Mouse (Mus musculus) liver, postnatal 0 days (tissue): Measurements from ENCODE around the gene Usp5. TPM values are rescaled to one million over a fixed set of nuclear protein-coding genes. Genes with fewer than 3 reads are reported as not detected.

ENCODE experiments used
- ATAC-seq: fragments of 200-750 bp; cut with Nextera tagmentation; 2 replicates; pipeline ENCODE4 v1.8.0; 2017; ENCODE audit warnings: mild to moderate bottlenecking, moderate library complexity
- DNase-seq: peaks from one replicate; pipeline ENCODE4 v3.0.0-alpha.2; 2016
- H3K27ac ChIP-seq: fragments of 300-500 bp; sonication (generic); 2 replicates; pipeline ENCODE4 v1.5.1; 2014; ENCODE audit warnings: antibody characterized with exemption, moderate library complexity, mild to moderate bottlenecking, low read depth
- H3K27me3 ChIP-seq: fragments of 300-500 bp; sonication (generic); 2 replicates; pipeline ENCODE4 v1.6.1; 2014; ENCODE audit warnings: low read length, control low read depth, mixed read lengths; ENCODE audit not compliant: insufficient read depth
- H3K36me3 ChIP-seq: fragments of 300-500 bp; sonication (generic); replicated peaks from 2 replicates; pipeline ENCODE4 v1.6.1; 2014; ENCODE audit warnings: mild to moderate bottlenecking, control low read depth, low read length, moderate library complexity, mixed read lengths; ENCODE audit not compliant: insufficient read depth
- H3K4me1 ChIP-seq: fragments of 300-500 bp; sonication (generic); 2 replicates; pipeline ENCODE4 v1.6.1; 2014; ENCODE audit warnings: antibody characterized with exemption, mild to moderate bottlenecking, control low read depth; ENCODE audit not compliant: insufficient read depth
- H3K4me2 ChIP-seq: fragments of 300-500 bp; sonication (generic); 2 replicates; pipeline ENCODE4 v1.6.1; 2014; ENCODE audit warnings: low read depth, mild to moderate bottlenecking, low read length, moderate library complexity, mixed read lengths
- H3K4me3 ChIP-seq: fragments of 300-500 bp; sonication (generic); 2 replicates; pipeline ENCODE4 v1.5.1; 2014; ENCODE audit warnings: low read depth, low read length
- H3K9ac ChIP-seq: fragments of 300-500 bp; sonication (generic); replicated peaks from 2 replicates; pipeline ENCODE4 v1.6.1; 2014; ENCODE audit warnings: mild to moderate bottlenecking, moderate library complexity
- H3K9me3 ChIP-seq: fragments of 300-500 bp; sonication (generic); 2 replicates; pipeline ENCODE4 v1.6.1; 2016; ENCODE audit warnings: mild to moderate bottlenecking, control low read depth, low read length, mixed read lengths
- CTCF ChIP-seq: sonication (generic); IDR thresholded peaks from 2 replicates; pipeline ENCODE4 v1.5.1; 2016; ENCODE audit warnings: antibody characterized with exemption, low read depth
- EP300 ChIP-seq: IDR thresholded peaks from 2 replicates; pipeline ENCODE4 v1.6.1; 2016; ENCODE audit warnings: antibody characterized with exemption, low read depth, mild to moderate bottlenecking
- WGBS: fragments of 180-500 bp; shearing (Covaris S2); extraction: QIAGEN DNeasy Blood & Tissue Kit; methylation state at CpG from one replicate; pipeline ENCODE4 v1.1.7; 2014; ENCODE audit not compliant: insufficient replicate concordance; 5-methylcytosine and 5-hydroxymethylcytosine counted together
- polyA plus RNA-seq: library from polyadenylated mRNA; unstranded; fragments of >200 nt; fragmentation: Nextera tagmentation; extraction: Ambion mirVana; gene quantifications from 2 replicates; pipeline ENCODE4 v1.2.1, GENCODE M21; 2015

The Usp5 gene
- polyA plus RNA-seq, 1 experiment from 2014 or later, result 36.6 TPM

DNA sequence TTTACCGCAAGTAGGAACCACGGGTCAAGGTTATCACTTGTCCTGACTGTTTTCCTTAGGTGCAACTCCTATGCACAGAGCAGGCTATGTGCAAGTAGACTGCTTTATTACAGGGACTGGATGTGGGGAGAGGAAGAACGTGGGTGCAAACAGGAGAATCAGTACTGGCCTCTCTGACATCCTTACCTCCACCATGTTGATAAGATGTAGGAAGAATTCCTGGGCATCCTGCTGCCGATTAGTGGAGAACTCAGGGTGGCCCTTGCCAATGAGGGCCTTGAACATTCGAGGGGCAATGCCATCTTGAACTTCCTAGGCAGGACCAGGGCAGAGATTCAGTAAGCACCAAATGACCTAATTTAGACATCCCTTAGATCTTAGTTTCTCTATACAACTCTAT lies 8.4 kb downstream of the Usp5 start:
- Histone ChIP-seq H3K4me3 (no peak overlapping the region), H3K4me1 (no peaks in the 10 kb centered on the region; the same call in 1 of the 2 replicates), H3K36me3 (peaks cover 80% of the 10 kb centered on the region), H3K4me2 (no peak overlapping the region), H3K27ac (no peak overlapping the region), H3K27me3 (no peaks in the 10 kb centered on the region), H3K9ac (no peak overlapping the region), H3K9me3 (no peaks in the 10 kb centered on the region)
- TF ChIP-seq CTCF, result no peak
- TF ChIP-seq EP300, result no peak
- ATAC-seq, result no peak
- DNase-seq, result no peak
- WGBS, result 84% methylated on average over 5 of the region's 5 CpGs

DNA sequence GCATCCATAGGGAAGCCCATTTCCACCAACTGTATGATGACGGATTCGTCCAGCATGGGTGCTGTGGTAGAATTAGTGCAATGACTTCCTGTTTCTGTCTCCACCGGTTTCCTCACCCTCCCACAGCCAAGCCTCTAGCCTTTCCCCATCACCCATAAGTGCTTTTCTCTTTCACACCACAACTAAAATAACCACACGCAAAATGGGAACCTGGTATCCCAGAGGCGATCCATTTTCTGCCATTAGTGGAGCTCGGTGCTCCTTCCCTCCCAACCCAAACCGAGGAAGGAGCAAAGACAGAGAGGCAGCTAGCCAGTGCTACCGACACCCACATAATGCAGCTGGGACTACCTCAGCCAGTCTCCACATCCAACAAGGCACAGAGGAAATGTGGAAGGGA lies 11.3 kb downstream of the Usp5 start:
- no peak for TF ChIP-seq EP300
- no peak for TF ChIP-seq CTCF
- H3K27ac ChIP-seq, result peak overlapping the region; percentile 57; the same call in 1 of the 2 replicates
- H3K4me2 ChIP-seq, result peak overlapping the region; percentile 38; the same call in 1 of the 2 replicates
- DNase-seq (no peak), ATAC-seq (no peak)
- no peaks in the 10 kb centered on the region for H3K9me3 ChIP-seq
- H3K9ac ChIP-seq, result no peak overlapping the region
- H3K4me1 ChIP-seq, result peaks cover 16% of the 10 kb centered on the region
- H3K27me3 ChIP-seq, result no peaks in the 10 kb centered on the region
- WGBS, result 64% methylated on average over 8 of the region's 8 CpGs
- H3K4me3 ChIP-seq, result no peak overlapping the region
- peaks cover 68% of the 10 kb centered on the region for H3K36me3 ChIP-seq

DNA sequence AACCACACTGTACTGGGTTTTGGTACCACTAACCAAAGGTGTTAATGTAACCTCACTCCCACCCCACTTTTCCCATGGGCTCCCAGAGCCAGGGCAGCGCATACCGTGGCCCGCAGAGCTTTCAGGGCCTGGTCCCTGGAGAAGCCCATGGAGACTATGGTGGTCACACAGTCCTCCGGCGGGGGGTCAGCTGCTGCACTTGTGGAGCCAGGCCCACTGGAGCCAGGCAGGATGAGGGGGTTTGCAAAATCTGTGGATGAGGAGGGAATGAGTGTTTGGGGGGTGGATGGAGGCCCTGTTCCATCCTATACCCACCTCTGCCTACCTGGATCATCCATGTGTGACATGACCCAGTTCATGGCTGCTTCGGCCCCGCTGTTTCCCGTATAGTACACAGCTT lies 11.7 kb downstream of the Usp5 start:
- 0 out of 2 replicates have a peak overlapping the region, but pooled peaks have one; percentile 4 for H3K4me2 ChIP-seq
- no peaks in the 10 kb centered on the region for H3K27me3 ChIP-seq
- H3K9ac ChIP-seq, result no peak overlapping the region
- no peak for DNase-seq
- H3K4me3 ChIP-seq, result no peak overlapping the region
- WGBS, result 87% methylated on average over 8 of the region's 8 CpGs
- TF ChIP-seq CTCF, result no peak
- no peak for TF ChIP-seq EP300
- H3K4me1 ChIP-seq, result peaks cover 20% of the 10 kb centered on the region
- no peaks in the 10 kb centered on the region for H3K9me3 ChIP-seq
- H3K27ac ChIP-seq, result 0 out of 2 replicates have a peak overlapping the region, but pooled peaks have one; percentile 16
- ATAC-seq, result no peak
- peaks cover 64% of the 10 kb centered on the region for H3K36me3 ChIP-seq

DNA sequence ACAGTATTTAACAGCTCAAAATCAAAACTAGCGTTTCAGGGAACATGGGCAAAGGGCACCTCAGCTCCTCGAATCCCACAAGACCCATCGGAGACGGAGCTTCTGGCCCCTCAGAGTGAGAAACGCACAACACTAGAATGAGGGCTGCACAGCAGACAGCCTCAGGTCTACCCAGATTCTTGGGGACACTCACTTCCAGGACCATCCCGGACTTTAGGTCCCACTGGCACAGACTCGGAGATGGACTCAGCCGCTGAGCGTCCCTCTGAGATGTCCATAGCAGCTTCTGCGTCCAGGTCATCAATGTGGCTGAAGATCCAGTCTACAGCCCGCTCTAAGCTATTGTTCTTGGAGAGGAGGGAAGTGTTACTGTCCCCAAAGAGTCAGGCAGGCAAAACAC lies 12.2 kb downstream of the Usp5 start:
- no peak for ATAC-seq
- H3K36me3 ChIP-seq, result peaks cover 64% of the 10 kb centered on the region
- no peak overlapping the region for H3K9ac ChIP-seq
- no peaks in the 10 kb centered on the region for H3K9me3 ChIP-seq
- no peak overlapping the region for H3K4me3 ChIP-seq
- DNase-seq, result no peak
- no peak overlapping the region for H3K27ac ChIP-seq
- H3K4me1 ChIP-seq, result peaks cover 23% of the 10 kb centered on the region
- WGBS, result 87% methylated on average over 11 of the region's 11 CpGs
- TF ChIP-seq EP300 (no peak), CTCF (no peak)
- no peak overlapping the region for H3K4me2 ChIP-seq
- no peaks in the 10 kb centered on the region for H3K27me3 ChIP-seq

DNA sequence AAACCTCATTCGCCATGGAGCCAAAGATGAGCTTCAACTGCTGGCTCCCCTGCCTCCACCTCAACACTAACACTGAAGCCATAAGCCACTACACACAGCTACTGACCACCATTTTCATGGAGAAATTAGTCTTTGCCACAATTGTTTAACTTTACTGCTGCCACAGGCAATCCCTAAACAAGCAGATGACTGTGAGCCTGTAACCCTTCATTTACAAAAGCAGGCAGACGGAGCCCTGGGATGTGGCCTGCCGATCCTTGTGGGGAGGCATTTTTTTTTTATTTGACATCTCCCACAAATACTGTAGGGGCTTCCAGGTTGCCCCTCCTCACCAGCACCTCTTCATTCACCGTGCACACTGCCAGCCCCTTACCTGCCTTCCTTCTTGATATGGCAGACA lies 12.7 kb downstream of the Usp5 start:
- no peak overlapping the region for H3K27ac ChIP-seq
- H3K27me3 ChIP-seq, result no peaks in the 10 kb centered on the region
- TF ChIP-seq EP300 (no peak), CTCF (no peak)
- peaks cover 64% of the 10 kb centered on the region for H3K36me3 ChIP-seq
- H3K9me3 ChIP-seq, result no peaks in the 10 kb centered on the region
- H3K4me3 ChIP-seq, result no peak overlapping the region
- DNase-seq (no peak), ATAC-seq (no peak)
- no peak overlapping the region for H3K4me2 ChIP-seq
- H3K4me1 ChIP-seq, result peaks cover 28% of the 10 kb centered on the region
- no peak overlapping the region for H3K9ac ChIP-seq
- 93% methylated on average over 4 of the region's 4 CpGs for WGBS

DNA sequence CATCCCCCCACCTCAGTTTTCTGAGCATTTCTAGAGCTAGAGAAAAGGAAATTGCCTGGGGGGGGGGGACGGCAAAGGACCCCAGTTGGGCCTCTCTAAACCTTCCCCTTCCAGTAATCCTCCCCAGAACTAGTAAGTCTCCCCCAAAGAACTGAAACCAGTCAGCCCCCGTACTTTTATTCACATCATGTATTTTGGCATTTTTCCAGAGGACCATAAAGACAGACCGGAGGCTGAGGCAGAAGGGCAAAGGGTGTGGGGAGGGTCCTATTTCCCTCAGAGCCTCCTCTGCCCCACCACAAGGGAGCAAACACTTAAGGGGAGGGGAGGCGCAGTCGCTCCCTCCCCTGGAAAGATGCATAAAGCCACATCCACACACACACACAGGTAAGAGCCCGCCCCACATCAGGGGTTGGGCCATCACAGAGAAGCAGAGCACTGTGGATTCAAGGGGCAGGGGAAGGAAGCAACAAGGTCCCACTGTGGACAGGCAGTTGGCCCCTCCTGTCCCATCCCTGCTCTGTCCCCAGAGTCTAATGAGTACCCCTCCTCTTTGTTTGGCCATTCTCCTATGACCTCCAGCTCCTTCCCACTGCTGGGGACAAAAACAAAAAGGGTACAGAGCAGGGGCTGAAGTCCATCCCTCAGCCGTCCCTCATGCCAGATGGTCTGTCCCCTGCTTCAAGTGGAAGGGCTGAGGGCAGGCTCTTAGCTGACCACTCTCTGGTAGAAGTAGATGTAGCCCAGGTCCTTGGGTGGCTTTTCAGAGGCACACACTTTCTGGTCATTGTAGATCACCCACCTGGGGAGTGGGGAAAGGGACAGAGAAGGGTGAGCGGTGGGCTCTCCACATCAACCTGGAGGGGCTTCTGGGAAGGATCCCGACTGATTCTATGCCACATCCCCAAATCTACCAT lies 14.2 kb downstream of the Usp5 start:
- Histone ChIP-seq H3K4me2 (peak overlapping the region; percentile 99), H3K9ac (no peak overlapping the region), H3K4me3 (no peak overlapping the region), H3K36me3 (peaks cover 61% of the 10 kb centered on the region), H3K9me3 (no peaks in the 10 kb centered on the region), H3K27ac (no peak overlapping the region), H3K27me3 (no peaks in the 10 kb centered on the region), H3K4me1 (peaks cover 34% of the 10 kb centered on the region)
- WGBS, result 65% methylated on average over 9 of the region's 9 CpGs
- DNase-seq (no peak), ATAC-seq (no peak)
- TF ChIP-seq EP300 (no peak), CTCF (no peak)
